Mouse (Mus musculus) neural tube, postnatal 0 days (tissue): ENCODE results near the gene H2-DMb1. TPM values are rescaled to one million over a fixed set of nuclear protein-coding genes. Genes with fewer than 3 reads are reported as not detected.

Source experiments
- polyA plus RNA-seq: library from polyadenylated mRNA; unstranded; fragments of >200 nt; fragmentation: Nextera tagmentation; extraction: Ambion mirVana; gene quantifications from 2 replicates; pipeline ENCODE4 v1.2.1, GENCODE M21; 2015

The H2-DMb1 gene
- 0.80 and 1.1 TPM in 2 replicates for polyA plus RNA-seq

DNA sequence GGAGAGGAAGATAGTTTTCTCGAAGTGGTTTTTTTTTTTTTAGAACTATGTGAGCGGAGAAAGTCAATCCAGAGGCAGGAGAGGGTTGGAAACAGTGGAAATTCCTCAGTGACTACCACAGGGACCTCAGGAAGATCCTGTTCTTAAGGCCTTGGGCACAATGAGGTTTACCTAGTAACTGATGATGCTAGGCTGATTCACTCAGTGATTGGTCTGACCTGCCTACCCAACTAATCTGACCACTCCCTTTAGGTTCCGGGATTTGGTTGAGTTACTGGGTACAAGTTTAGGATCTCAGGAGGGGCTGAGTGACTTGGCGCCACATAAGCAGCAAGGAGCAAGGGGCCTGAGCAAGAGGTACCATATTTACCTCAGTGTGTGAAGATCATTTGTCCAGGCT, at the start of gene H2-DMb1:
H2-DMb1 (plus strand) TSS at position 150 of the 400 bp plus-strand sequence.

GRCm38 (mm10) chr17:34119249-34120179, 33.4 kb upstream of the H2-DMb1 start, which contains the start of gene H2-DMa:
Gene H2-DMa (plus strand): TSS chr17:34119541.

GRCm38 (mm10) chr17:34122188-34122984, 30.5 kb upstream of the H2-DMb1 start, which contains the start of gene Brd2:
Gene Brd2 (minus strand): TSS chr17:34122634.

GRCm38 (mm10) chr17:34143033-34143432, 9.8 kb upstream of the H2-DMb1 start, which contains the start of gene H2-DMb2:
Gene H2-DMb2 (plus strand): TSS chr17:34143307.

DNA sequence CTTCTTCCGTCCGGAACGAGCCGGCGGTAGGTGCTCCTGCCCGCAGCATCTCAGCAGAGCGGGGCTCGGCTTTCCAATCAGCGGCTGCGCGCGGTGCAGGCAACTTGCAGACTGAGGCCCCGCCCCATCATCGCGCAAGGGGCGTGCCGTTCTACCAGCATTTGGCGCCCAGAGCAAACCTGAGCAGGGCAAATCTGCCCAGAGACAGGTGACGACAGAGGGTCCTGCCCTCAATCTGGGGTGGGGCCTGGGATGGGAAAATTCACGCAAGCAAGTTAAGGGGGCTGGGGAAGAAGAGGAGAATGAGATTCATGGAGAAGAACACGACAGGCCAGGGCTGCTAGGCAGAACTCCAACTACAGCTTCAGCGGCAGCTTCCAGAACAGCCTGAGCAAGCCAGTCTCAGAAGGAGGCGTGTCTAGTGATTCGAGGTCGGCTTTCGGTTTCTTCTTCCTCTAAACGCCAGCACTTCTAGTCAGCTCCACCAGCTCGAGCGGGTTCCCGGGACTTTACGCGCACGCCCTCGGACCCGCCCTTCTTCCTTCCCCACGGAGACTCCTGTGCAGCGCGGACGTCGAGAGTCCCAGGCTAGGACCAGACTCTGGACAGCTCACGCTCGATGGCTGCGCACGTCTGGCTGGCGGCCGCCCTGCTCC, 34.5 kb downstream of the H2-DMb1 start, which contains the start of the genes Tap1 and Psmb9:
Tap1 (plus strand) TSS at position 293 of the 656 bp plus-strand sequence.
Psmb9 (minus strand) TSS at position 504 of the 656 bp plus-strand sequence.

DNA sequence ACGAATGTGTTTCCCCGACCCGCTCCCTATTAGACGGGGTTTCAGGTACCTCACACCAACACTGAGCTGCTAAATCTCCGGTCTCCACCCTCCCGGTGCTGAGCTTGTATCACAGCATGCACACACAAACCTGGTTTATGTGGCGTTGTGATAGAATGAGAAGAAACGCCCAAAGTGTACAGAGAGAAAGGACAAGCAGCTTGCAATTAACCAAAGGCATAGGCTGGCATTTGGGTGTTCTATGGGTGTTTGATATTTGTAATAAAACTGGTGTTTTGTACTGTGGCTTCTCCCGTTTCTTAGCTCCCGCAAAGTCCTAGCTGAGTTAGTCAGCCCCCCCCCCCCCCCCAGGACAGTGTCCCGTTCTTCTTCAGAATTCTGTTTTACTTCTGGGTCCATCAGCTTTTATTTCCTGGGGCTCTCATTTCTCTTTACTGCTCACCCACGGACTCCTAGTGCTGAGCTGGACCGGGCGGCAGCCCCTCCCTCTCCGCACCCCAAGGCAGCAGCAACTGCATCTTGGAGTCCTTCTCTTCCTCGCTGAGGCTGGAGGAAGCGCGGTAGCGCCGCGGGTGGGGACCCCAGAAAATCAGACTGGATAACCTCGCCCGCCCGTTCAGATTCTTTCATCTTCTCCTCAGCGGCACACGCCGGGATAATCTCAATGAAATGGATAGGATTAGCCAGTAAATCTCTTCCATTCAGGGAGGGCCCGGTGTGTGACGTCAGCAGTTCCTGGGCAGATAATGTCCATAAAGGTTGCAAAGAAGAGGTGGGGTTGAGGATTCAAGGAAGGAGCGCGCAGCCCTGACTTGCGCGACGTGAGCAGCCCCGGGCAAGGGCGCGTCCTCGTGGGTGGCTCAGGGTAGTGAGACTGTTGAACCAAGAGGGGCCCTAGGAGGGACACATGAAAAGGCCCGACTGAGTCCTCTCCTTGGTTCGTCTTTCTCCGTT, 44.3 kb downstream of the H2-DMb1 start, which contains the start of gene Psmb8:
Psmb8 (plus strand) TSS at position 781 of the 954 bp plus-strand sequence.

GRCm38 (mm10) chr17:34203444-34203843, 50.6 kb downstream of the H2-DMb1 start, which contains the start of gene Tap2:
Gene Tap2 (plus strand): TSS chr17:34203527.

Other genes with a start within 250 kb of the H2-DMb1 start
- 1.4 and 1.5 TPM in 2 replicates for gene Platr17, start 247.9 kb upstream of the H2-DMb1 start, polyA plus RNA-seq
- 40.7 and 43.3 TPM in 2 replicates for gene Daxx, start 243.7 kb upstream of the H2-DMb1 start, polyA plus RNA-seq
- gene Tapbp, start 237.2 kb upstream of the H2-DMb1 start, polyA plus RNA-seq, result 47.9 and 55.8 TPM in 2 replicates
- gene Zbtb22, start 237.2 kb upstream of the H2-DMb1 start, polyA plus RNA-seq, result 18.3 and 18.5 TPM in 2 replicates
- 40.2 and 49.4 TPM in 2 replicates for gene Rgl2, start 223.5 kb upstream of the H2-DMb1 start, polyA plus RNA-seq
- 181 TPM in 2 replicates for gene Pfdn6, start 212.7 kb upstream of the H2-DMb1 start, polyA plus RNA-seq
- gene Wdr46, start 212.4 kb upstream of the H2-DMb1 start, polyA plus RNA-seq, result 17.0 and 17.9 TPM in 2 replicates
- 13.6 and 15.4 TPM in 2 replicates for gene B3galt4, start 201.6 kb upstream of the H2-DMb1 start, polyA plus RNA-seq
- 60.0 and 63.3 TPM in 2 replicates for gene Vps52, start 197.3 kb upstream of the H2-DMb1 start, polyA plus RNA-seq
- 872 and 906 TPM in 2 replicates for gene Rps18, start 197.1 kb upstream of the H2-DMb1 start, polyA plus RNA-seq
- 23.9 and 24.3 TPM in 2 replicates for gene H2-K1, start 152.7 kb upstream of the H2-DMb1 start, polyA plus RNA-seq
- gene Ring1, start 128.4 kb upstream of the H2-DMb1 start, polyA plus RNA-seq, result 21.7 and 24.2 TPM in 2 replicates
- gene H2-Ke6, start 125.0 kb upstream of the H2-DMb1 start, polyA plus RNA-seq, result 72.0 and 82.6 TPM in 2 replicates
- gene Slc39a7, start 121.4 kb upstream of the H2-DMb1 start, polyA plus RNA-seq, result 143 and 149 TPM in 2 replicates
- 50.1 and 52.1 TPM in 2 replicates for gene Rxrb, start 121.3 kb upstream of the H2-DMb1 start, polyA plus RNA-seq
- 9.1 and 12.1 TPM in 2 replicates for gene Col11a2, start 113.6 kb upstream of the H2-DMb1 start, polyA plus RNA-seq
- 0.25 and 0.64 TPM in 2 replicates for gene H2-Oa, start 60.7 kb upstream of the H2-DMb1 start, polyA plus RNA-seq
- 26.1 and 27.0 TPM in 2 replicates for gene H2-DMa, start 33.5 kb upstream of the H2-DMb1 start, polyA plus RNA-seq
- gene Brd2, start 30.4 kb upstream of the H2-DMb1 start, polyA plus RNA-seq, result 107 and 118 TPM in 2 replicates
- 0.66 and 0.96 TPM in 2 replicates for gene H2-DMb2, start 9.8 kb upstream of the H2-DMb1 start, polyA plus RNA-seq
- 8.0 and 8.7 TPM in 2 replicates for gene Tap1, start 34.5 kb downstream of the H2-DMb1 start, polyA plus RNA-seq
- 3.5 and 3.7 TPM in 2 replicates for gene Psmb9, start 34.7 kb downstream of the H2-DMb1 start, polyA plus RNA-seq
- gene Psmb8, start 44.6 kb downstream of the H2-DMb1 start, polyA plus RNA-seq, result 7.4 and 9.0 TPM in 2 replicates
- gene Tap2, start 50.5 kb downstream of the H2-DMb1 start, polyA plus RNA-seq, result 3.5 and 4.9 TPM in 2 replicates
- 0.14 and 0.19 TPM in 2 replicates for gene H2-Ob, start 85.8 kb downstream of the H2-DMb1 start, polyA plus RNA-seq
- gene H2-Ab1, start 104.6 kb downstream of the H2-DMb1 start, polyA plus RNA-seq, result 2.7 and 3.5 TPM in 2 replicates
- gene H2-Aa, start 134.8 kb downstream of the H2-DMb1 start, polyA plus RNA-seq, result 0.41 and 0.74 TPM in 2 replicates
- 3.2 and 4.3 TPM in 2 replicates for gene H2-Eb1, start 152.8 kb downstream of the H2-DMb1 start, polyA plus RNA-seq
- 0.13 and 0.26 TPM in 2 replicates for gene H2-Eb2, start 172.6 kb downstream of the H2-DMb1 start, polyA plus RNA-seq
- gene Btnl2, start 201.8 kb downstream of the H2-DMb1 start, polyA plus RNA-seq, result not detected in 2 replicates
- not detected in 2 replicates for gene Btnl1, start 224.1 kb downstream of the H2-DMb1 start, polyA plus RNA-seq
- 5.3 and 6.1 TPM in 2 replicates for gene BC051142, start 245.7 kb downstream of the H2-DMb1 start, polyA plus RNA-seq